Mouse (Mus musculus) thymus, postnatal 10 days (tissue): ENCODE data around the gene Noct.

Source experiments
- DNase-seq, 2 experiments: peaks; one replicate each; pipeline ENCODE4 v3.0.0; 2021; ENCODE audit warnings: low spot score in 2 of 2

Noct gene

GRCm38 (mm10) chr3:51230886-51231285, 6.6 kb downstream of the Noct start:
- no peak for DNase-seq

- no peak for DNase-seq
Observed at GRCm38 (mm10) chr3:51231499-51231898, 7.3 kb downstream of the Noct start.

GRCm38 (mm10) chr3:51232205-51232910, 8.1 kb downstream of the Noct start:
- DNase-seq: no peak

GRCm38 (mm10) chr3:51233474-51233873, 9.2 kb downstream of the Noct start:
- no peak for DNase-seq

- DNase-seq: peak; percentile 70 to 87
Observed at GRCm38 (mm10) chr3:51233918-51234751, 9.9 kb downstream of the Noct start.

GRCm38 (mm10) chr3:51234752-51235055, 10.5 kb downstream of the Noct start:
- no peak for DNase-seq

- DNase-seq: no peak
Observed at GRCm38 (mm10) chr3:51238515-51238914, 14.3 kb downstream of the Noct start.

GRCm38 (mm10) chr3:51239541-51239940, 15.3 kb downstream of the Noct start:
- no peak for DNase-seq

- no peak for DNase-seq
Observed at GRCm38 (mm10) chr3:51247704-51248103, 23.5 kb downstream of the Noct start.

GRCm38 (mm10) chr3:51248600-51248999, 24.4 kb downstream of the Noct start:
- DNase-seq: no peak

GRCm38 (mm10) chr3:51249460-51249859, 25.2 kb downstream of the Noct start:
- no peak for DNase-seq

- no peak for DNase-seq
Observed at GRCm38 (mm10) chr3:51249866-51250265, 25.6 kb downstream of the Noct start.

GRCm38 (mm10) chr3:51251057-51251456, 26.8 kb downstream of the Noct start:
- no peak for DNase-seq

GRCm38 (mm10) chr3:51252223-51252622, 28.0 kb downstream of the Noct start:
- DNase-seq: no peak

- DNase-seq: no peak
Observed at GRCm38 (mm10) chr3:51252689-51253402, 28.6 kb downstream of the Noct start.

- no peak for DNase-seq
Observed at GRCm38 (mm10) chr3:51254784-51255183, 30.5 kb downstream of the Noct start.

- no peak for DNase-seq
Observed at GRCm38 (mm10) chr3:51256450-51256849, 32.2 kb downstream of the Noct start.

GRCm38 (mm10) chr3:51258070-51258469, 33.8 kb downstream of the Noct start:
- no peak for DNase-seq

- no peak for DNase-seq
Observed at GRCm38 (mm10) chr3:51262942-51263341, 38.7 kb downstream of the Noct start.

GRCm38 (mm10) chr3:51268434-51268833, 44.2 kb downstream of the Noct start:
- no peak for DNase-seq

- DNase-seq: no peak
Observed at GRCm38 (mm10) chr3:51270069-51270817, 46.0 kb downstream of the Noct start.

- peak; percentile 97 to 100 for DNase-seq
Observed at GRCm38 (mm10) chr3:51275956-51276398, 51.7 kb downstream of the Noct start.
